Mouse (Mus musculus) erythroblast, embryonic 14.5 days (primary cell): ENCODE results near the gene Prkg1.

Experiments used
- GATA1 ChIP-seq: IDR thresholded peaks from 2 replicates; pipeline ENCODE4 v1.6.1; 2012; ENCODE audit warnings: low read length, inconsistent platforms, mixed read lengths
- TAL1 ChIP-seq: IDR thresholded peaks from 3 replicates; pipeline ENCODE4 v1.6.1; 2012; ENCODE audit warnings: low read length, inconsistent platforms, mixed read lengths

GRCm38 (mm10) chr19:31530616-31531015 lies 234.2 kb downstream of the Prkg1 start:
- no peak for TF ChIP-seq TAL1
- no peak for TF ChIP-seq GATA1
